Mouse (Mus musculus) layer of hippocampus, adult 2 months (tissue): Measurements from ENCODE around the gene Gm4491. TPM values are rescaled to one million over a fixed set of nuclear protein-coding genes. Genes with fewer than 3 reads are reported as not detected.
"Not testable (repeated sequence)": the region's sequence is repeated elsewhere in the genome, so short reads cannot be mapped to it uniquely, and the experiment has no call there.

ENCODE experiments used
- DNase-seq, 2 experiments: peaks; one replicate each; pipeline ENCODE4 v3.0.0; 2022; ENCODE audit warnings: low spot score in 2 of 2
- H3K27ac ChIP-seq: fragments of 200-600 bp; 2 replicates; pipeline ENCODE4 v1.8.1; 2022
- H3K4me3 ChIP-seq: fragments of 200-600 bp; 2 replicates; pipeline ENCODE4 v1.8.1; 2022; ENCODE audit warnings: mild to moderate bottlenecking
- CTCF ChIP-seq: fragments of 200-600 bp; conservative IDR thresholded peaks from 2 replicates; pipeline ENCODE4 v1.8.1; 2022; ENCODE audit warnings: antibody characterized with exemption, mild to moderate bottlenecking, moderate library complexity
- total RNA-seq, 2 experiments: library from RNA; stranded (reverse); gene quantifications; 2 replicates each; pipeline ENCODE4 v1.2.3; 2021

Gene Gm4491
- total RNA-seq, 2 experiments from 2014 or later = 0.79 to 0.91 TPM

- Histone ChIP-seq H3K4me3 (no peak overlapping the region), H3K27ac (no peak overlapping the region)
- no peak for DNase-seq
- no peak for TF ChIP-seq CTCF
Observed at GRCm38 (mm10) chr14:57105111-57105510, 10.6 kb downstream of the Gm4491 start.

DNA sequence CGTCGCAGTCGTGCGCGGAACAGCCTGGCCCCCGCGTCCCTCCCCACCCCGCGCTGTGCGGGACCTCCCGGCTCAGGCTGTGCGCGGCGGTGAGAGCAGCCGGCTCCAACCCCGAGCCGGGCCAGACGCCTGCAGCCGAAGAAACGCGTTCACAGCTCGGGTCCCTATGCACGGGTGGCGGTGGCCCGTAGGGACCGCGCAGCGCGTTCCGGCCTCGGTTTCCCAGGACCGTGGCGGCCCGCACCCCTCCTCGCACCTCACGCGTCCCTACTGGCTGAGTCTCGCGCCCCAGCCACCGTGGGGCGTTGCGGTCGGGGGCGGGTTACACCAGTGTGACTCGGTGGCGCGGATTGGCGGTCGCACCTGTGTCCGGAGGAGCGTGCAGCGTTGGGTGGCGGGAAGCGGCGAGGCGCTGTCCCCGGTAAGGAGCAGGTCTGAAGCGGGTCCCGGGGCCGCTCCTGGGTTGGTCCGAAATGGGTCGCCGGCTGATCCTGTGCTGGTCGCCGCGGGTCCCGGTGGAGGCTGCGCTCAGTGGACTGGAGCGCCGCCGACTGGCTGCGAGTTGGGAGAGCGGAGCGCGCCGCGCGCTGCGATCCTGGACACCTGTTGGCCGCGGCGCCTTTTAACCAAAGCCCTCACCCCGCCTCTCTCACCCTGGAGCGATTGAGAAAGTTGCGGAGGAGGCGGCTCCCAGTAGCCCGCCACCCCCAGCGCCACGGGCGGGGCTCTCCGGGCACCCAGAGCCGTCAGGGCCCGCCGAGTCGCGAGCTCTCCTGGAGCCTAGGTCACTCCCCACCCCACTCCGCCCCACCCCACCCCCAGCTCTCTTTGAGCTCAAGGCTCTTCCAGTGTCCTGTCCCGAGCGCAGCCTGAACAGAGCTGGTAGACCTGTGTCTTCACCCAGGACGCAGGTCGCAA, 11.3 kb downstream of the Gm4491 start, which contains the start of gene Gjb2:
Gene Gjb2 (minus strand): TSS at position 597 of the 918 bp plus-strand sequence.
- H3K27ac ChIP-seq = peak within 1 kb of the TSS; percentile 39; the same call in 1 of the 2 replicates
- DNase-seq = no peak
- peak within 1 kb of the TSS; percentile 68 for H3K4me3 ChIP-seq
- peak; percentile 46 for TF ChIP-seq CTCF

- peak overlapping the region; percentile 68 for H3K4me3 ChIP-seq
- DNase-seq = no peak
- TF ChIP-seq CTCF = no peak
- H3K27ac ChIP-seq = peak overlapping the region; percentile 39; the same call in 1 of the 2 replicates
Observed at GRCm38 (mm10) chr14:57103711-57104105, 12.0 kb downstream of the Gm4491 start.

GRCm38 (mm10) chr14:57103121-57103520, 12.6 kb downstream of the Gm4491 start:
- DNase-seq = no peak
- TF ChIP-seq CTCF = no peak
- Histone ChIP-seq H3K4me3 (peak overlapping the region; percentile 68; the same call in 1 of the 2 replicates), H3K27ac (no peak overlapping the region)

DNA sequence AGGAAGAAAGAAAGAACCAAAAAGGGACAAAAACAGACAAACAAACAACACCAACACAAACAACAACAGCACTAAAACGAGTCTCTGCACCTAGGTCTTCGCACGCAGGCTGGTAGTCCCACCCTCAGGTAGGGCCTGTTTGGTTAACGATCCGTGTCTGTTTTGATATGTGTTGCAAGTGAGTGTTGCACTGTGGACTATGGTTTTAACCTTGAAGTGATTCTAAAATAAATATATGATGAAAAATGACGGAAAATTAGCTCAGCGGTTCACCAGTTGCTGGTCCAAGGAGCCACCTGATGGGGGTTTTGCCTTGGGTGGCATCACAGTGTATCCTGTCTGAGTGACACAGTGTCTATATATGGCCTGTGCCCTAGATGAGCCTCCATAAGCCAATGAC, 14.1 kb downstream of the Gm4491 start:
- Histone ChIP-seq H3K4me3 (no peak overlapping the region), H3K27ac (no peak overlapping the region)
- TF ChIP-seq CTCF = no peak
- DNase-seq = no peak

GRCm38 (mm10) chr14:57095855-57096254, 19.8 kb downstream of the Gm4491 start:
- no peak for TF ChIP-seq CTCF
- no peak for DNase-seq
- Histone ChIP-seq H3K4me3 (no peak overlapping the region), H3K27ac (no peak overlapping the region)

- peak; percentile 77 for TF ChIP-seq CTCF
- Histone ChIP-seq H3K27ac (no peak overlapping the region), H3K4me3 (no peak overlapping the region)
- DNase-seq = peak; percentile 61 to 66
Observed at GRCm38 (mm10) chr14:57093029-57093428, 22.7 kb downstream of the Gm4491 start.

DNA sequence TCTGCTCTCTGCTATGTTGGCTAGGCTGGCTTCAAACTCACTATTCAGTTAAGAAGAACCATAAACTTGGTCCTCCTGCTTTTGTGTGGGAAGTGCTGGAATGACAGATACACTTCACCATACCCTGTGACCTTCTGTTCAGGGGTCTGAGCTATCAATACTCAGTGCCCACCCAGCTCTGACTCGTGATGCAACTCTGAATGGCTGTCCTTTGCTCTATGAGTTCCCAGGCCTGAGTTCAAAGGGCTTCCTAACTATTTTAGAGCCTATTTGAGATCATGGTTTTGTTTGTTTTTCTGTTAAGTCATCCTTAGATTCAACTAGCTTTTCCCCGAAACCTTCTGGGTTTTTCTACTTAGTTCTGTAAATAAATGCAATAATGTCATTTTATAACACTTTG, 25.7 kb downstream of the Gm4491 start:
- no peak for TF ChIP-seq CTCF
- H3K27ac ChIP-seq = no peak overlapping the region
- H3K4me3 ChIP-seq = no peak overlapping the region
- DNase-seq = no peak

DNA sequence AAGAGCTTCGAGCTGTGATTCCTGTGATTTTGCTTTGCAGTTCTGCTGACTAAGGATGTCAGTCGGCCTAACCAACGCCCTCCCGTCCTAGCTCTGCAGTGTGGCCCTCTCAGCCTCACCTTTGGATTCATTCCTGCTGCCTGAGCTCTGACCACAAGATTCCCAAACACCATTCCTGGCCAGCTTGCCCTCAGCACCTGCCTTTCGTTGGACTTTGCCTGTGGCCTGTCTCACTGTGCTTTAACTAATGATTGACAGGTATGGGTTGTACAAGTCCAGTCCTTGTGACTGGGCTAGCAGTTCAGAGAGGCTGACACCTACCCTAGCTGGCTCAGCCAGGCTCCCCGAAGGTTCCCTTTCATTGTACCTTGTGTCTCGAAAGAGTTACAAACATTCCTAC, 26.6 kb downstream of the Gm4491 start:
- no peak for DNase-seq
- no peak overlapping the region for H3K27ac ChIP-seq
- no peak overlapping the region for H3K4me3 ChIP-seq
- TF ChIP-seq CTCF = no peak

GRCm38 (mm10) chr14:57084180-57084668, 31.5 kb downstream of the Gm4491 start:
- DNase-seq = no peak
- TF ChIP-seq CTCF = no peak
- no peak overlapping the region for H3K27ac ChIP-seq
- no peak overlapping the region for H3K4me3 ChIP-seq

DNA sequence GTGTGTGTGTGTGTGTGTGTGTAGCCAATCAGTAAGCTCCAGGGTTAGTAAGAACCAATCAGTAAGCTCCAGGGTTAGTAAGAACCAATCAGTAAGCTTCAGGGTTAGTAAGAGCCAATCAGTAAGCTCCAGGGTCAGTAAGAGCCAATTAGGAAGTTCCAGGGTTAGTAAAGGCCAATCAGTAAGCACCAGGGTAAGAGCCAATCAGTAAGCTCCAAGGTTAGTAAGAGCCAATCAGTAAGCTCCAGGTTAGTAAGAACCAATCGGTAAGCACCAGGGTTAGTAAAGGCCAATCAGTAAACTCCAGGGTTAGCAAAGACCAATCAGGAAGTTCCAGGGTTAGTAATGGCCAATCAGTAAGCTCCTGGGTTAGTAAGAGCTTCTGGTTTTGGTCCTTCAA, 32.8 kb downstream of the Gm4491 start:
- no peak overlapping the region for H3K4me3 ChIP-seq
- no peak for DNase-seq

DNA sequence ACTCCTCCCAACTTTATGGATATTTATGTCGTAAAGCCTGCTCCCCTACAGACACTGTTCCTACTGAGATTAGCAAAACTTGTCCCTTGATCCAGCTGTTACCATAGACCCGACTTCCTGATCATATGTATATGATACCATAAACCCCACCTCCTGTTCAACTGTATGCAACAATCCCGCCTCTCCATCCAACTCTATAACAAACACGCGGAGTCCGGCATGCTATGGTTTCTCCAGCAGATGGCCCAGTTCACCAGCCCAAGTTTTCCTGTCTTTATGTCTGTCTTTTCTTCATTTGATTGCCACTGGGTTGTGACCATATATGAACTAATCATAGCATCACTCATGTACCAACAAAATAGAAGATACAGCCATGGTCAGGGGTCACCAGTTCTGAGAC, 40.1 kb downstream of the Gm4491 start:
- Histone ChIP-seq H3K27ac (no peak overlapping the region), H3K4me3 (no peak overlapping the region)
- peak; percentile 36 for TF ChIP-seq CTCF
- no peak for DNase-seq

More for the DNA sequence above, 32.8 kb downstream of the Gm4491 start:
- no peak for TF ChIP-seq CTCF
- no peak overlapping the region for H3K27ac ChIP-seq

DNA sequence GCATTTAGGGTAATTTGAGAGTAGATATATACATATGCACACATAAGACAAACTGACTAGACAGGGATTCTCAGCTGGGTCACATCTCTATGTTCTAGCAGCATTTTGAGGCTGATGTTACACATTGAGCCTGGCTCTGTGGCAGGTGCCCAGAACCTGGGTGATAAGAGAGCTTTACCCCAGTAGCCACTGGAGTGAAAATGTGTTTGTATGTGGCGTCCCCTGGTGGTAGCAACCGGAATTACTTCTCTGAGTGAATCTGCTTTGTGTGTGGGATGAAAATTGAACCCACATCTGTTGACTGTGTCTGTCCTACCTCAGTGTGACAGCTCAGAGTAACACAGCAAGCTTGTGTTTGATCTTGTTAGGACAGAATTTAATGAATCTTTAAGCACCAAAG, 45.8 kb downstream of the Gm4491 start:
- H3K27ac ChIP-seq, H3K4me3 ChIP-seq: not testable (repeated sequence)
- peak; percentile 75 for TF ChIP-seq CTCF
- peak; percentile 19 to 65 for DNase-seq

DNA sequence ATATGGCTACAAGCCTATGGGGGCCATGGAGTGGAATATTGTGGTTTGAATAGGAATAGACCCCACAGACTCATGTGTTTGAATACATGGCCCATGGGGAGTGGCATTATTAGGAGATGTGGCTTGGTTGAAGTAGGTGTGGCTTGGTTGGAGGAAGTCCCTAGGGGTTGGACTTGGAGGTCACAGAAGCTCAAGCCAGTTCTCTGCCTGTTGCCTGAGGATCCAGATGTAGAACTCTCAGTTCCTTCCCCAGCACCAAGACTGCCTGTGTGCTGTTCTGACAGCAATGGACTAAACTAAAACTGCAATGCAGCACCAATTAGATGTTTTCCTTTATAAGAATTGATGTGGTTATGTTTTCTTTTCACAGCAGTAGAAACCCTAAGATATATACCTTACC, 49.6 kb downstream of the Gm4491 start:
- H3K4me3 ChIP-seq = no peak overlapping the region
- no peak overlapping the region for H3K27ac ChIP-seq
- no peak for TF ChIP-seq CTCF
- DNase-seq = no peak

Other genes with a start within 250 kb of the Gm4491 start
- 100 to 1,000 TPM in 1 of 2 experiments, 10 to 100 TPM in 1; 93.1 to 103 TPM for gene Zmym2, start 229.2 kb downstream of the Gm4491 start, total RNA-seq
- gene Gja3, start 57.8 kb downstream of the Gm4491 start, total RNA-seq = under 1 TPM; 0.32 to 0.33 TPM
- gene Gjb2, start 11.2 kb downstream of the Gm4491 start, total RNA-seq = 1 to 10 TPM; 6.2 to 9.5 TPM
- 100 to 1,000 TPM; 115 to 117 TPM for gene Gjb6, start 17.7 kb upstream of the Gm4491 start, total RNA-seq